Mouse (Mus musculus) forebrain, embryonic 12.5 days (tissue): Measurements from ENCODE around the gene Arl15. TPM values are rescaled to one million over a fixed set of nuclear protein-coding genes. Genes with fewer than 3 reads are reported as not detected.

Experiments used
- ATAC-seq: fragments of 200-750 bp; cut with Nextera tagmentation; 2 replicates; pipeline ENCODE4 v1.8.0; 2017; ENCODE audit warnings: moderate TSS enrichment; ENCODE audit not compliant: low FRiP score
- H3K27ac ChIP-seq: fragments of 300-500 bp; sonication (generic); 2 replicates; pipeline ENCODE4 v1.5.1; 2016; ENCODE audit warnings: mild to moderate bottlenecking
- H3K27me3 ChIP-seq: fragments of 300-500 bp; sonication (generic); 2 replicates; pipeline ENCODE4 v1.6.1; 2016; ENCODE audit warnings: mild to moderate bottlenecking
- H3K36me3 ChIP-seq: fragments of 300-500 bp; sonication (generic); replicated peaks from 2 replicates; pipeline ENCODE4 v1.6.1; 2016; ENCODE audit warnings: mild to moderate bottlenecking
- H3K4me1 ChIP-seq: fragments of 300-500 bp; sonication (generic); 2 replicates; pipeline ENCODE4 v1.6.1; 2016
- H3K4me2 ChIP-seq: fragments of 300-500 bp; sonication (generic); 2 replicates; pipeline ENCODE4 v1.6.1; 2016; ENCODE audit warnings: mild to moderate bottlenecking, moderate library complexity
- H3K4me3 ChIP-seq: fragments of 300-500 bp; sonication (generic); replicated peaks from 2 replicates; pipeline ENCODE4 v1.5.1; 2016; ENCODE audit warnings: mild to moderate bottlenecking
- H3K9ac ChIP-seq: fragments of 300-500 bp; sonication (generic); 2 replicates; pipeline ENCODE4 v1.6.1; 2016; ENCODE audit warnings: mild to moderate bottlenecking
- H3K9me3 ChIP-seq: fragments of 300-500 bp; sonication (generic); 2 replicates; pipeline ENCODE4 v1.6.1; 2016
- WGBS: fragments of 180-500 bp; shearing (Covaris S2); methylation state at CpG from one replicate; pipeline ENCODE4 v1.1.7; 2016; 5-methylcytosine and 5-hydroxymethylcytosine counted together
- polyA plus RNA-seq: library from polyadenylated mRNA; unstranded; fragments of >200 nt; fragmentation: Nextera tagmentation; extraction: Ambion mirVana; gene quantifications from 2 replicates; pipeline ENCODE4 v1.2.1, GENCODE M21; 2016

Arl15 gene
- polyA plus RNA-seq, 1 experiment from 2014 or later, result 16.9 TPM

- WGBS, result 82% methylated on average over 7 of the region's 7 CpGs
- no peaks in the 10 kb centered on the region for H3K27me3 ChIP-seq
- no peak overlapping the region for H3K27ac ChIP-seq
- no peaks in the 10 kb centered on the region for H3K4me1 ChIP-seq
- H3K4me3 ChIP-seq, result no peak overlapping the region
- no peak overlapping the region for H3K9ac ChIP-seq
- no peak overlapping the region for H3K4me2 ChIP-seq
- H3K9me3 ChIP-seq, result no peaks in the 10 kb centered on the region
- no peak for ATAC-seq
- no peaks in the 10 kb centered on the region for H3K36me3 ChIP-seq
Measured at GRCm38 (mm10) chr13:114165616-114166015, 371.3 kb downstream of the Arl15 start.

GRCm38 (mm10) chr13:114166439-114167183 is 372.3 kb downstream of the Arl15 start:
- H3K9ac ChIP-seq, result no peak overlapping the region
- WGBS, result 74% methylated on average over 12 of the region's 12 CpGs
- no peak overlapping the region for H3K4me2 ChIP-seq
- H3K9me3 ChIP-seq, result no peaks in the 10 kb centered on the region
- no peaks in the 10 kb centered on the region for H3K4me1 ChIP-seq
- H3K27me3 ChIP-seq, result no peaks in the 10 kb centered on the region
- no peak overlapping the region for H3K27ac ChIP-seq
- no peaks in the 10 kb centered on the region for H3K36me3 ChIP-seq
- H3K4me3 ChIP-seq, result no peak overlapping the region
- ATAC-seq, result no peak

DNA sequence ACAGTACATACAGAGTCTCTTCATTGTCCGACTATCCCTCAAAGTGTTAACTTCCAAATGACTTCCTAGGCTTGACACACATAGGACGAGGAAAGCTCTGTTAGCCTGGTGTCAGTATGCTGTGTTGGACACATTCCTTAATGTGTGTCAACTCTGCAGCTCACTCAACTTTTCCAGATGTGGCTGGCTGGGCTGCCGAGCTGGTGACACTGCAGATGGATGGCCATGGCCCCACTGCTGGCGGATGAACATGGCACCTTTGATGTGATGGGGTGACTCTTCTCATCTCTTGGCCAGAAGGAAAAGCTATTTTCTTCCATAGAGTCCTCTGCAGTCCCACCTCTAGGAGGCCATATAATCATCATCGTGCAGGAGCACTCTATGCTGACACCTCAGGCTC is 375.8 kb downstream of the Arl15 start:
- Histone ChIP-seq H3K4me2 (no peak overlapping the region), H3K27me3 (no peaks in the 10 kb centered on the region), H3K36me3 (no peaks in the 10 kb centered on the region), H3K4me3 (no peak overlapping the region), H3K9ac (no peak overlapping the region), H3K4me1 (no peaks in the 10 kb centered on the region), H3K27ac (no peak overlapping the region), H3K9me3 (no peaks in the 10 kb centered on the region)
- ATAC-seq, result no peak
- 87% methylated on average over 5 of the region's 5 CpGs for WGBS

DNA sequence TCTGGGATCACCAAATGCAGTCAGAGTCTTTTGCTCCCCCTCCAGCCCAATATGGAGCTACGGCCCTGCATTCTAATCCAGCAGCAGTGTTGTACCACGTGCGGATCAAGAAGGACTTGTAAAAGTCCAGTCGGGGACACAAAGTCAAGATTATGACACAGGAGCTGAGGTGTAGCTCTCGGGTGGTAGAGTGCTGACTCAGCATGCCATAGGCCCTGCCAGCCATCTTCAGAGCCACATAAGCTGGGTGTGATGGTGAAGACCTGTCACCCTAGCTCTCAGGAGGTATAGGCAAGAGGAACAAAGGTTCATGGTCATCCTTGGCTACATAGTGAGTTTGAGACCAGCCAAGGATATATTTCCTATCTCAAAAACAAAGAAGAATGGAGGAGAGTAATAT is 377.2 kb downstream of the Arl15 start:
- no peaks in the 10 kb centered on the region for H3K9me3 ChIP-seq
- H3K27me3 ChIP-seq, result no peaks in the 10 kb centered on the region
- H3K4me2 ChIP-seq, result no peak overlapping the region
- H3K4me1 ChIP-seq, result no peaks in the 10 kb centered on the region
- H3K36me3 ChIP-seq, result no peaks in the 10 kb centered on the region
- ATAC-seq, result no peak
- H3K4me3 ChIP-seq, result no peak overlapping the region
- H3K27ac ChIP-seq, result no peak overlapping the region
- 90% methylated on average over 5 of the region's 5 CpGs for WGBS
- no peak overlapping the region for H3K9ac ChIP-seq

- no peak for ATAC-seq
- Histone ChIP-seq H3K4me3 (no peak overlapping the region), H3K27ac (no peak overlapping the region), H3K36me3 (no peaks in the 10 kb centered on the region), H3K4me2 (no peak overlapping the region), H3K9ac (no peak overlapping the region), H3K9me3 (no peaks in the 10 kb centered on the region), H3K27me3 (no peaks in the 10 kb centered on the region), H3K4me1 (no peaks in the 10 kb centered on the region)
- WGBS, result 93% methylated on average over 7 of the region's 7 CpGs
Measured at GRCm38 (mm10) chr13:114188107-114188506, 393.8 kb downstream of the Arl15 start.

DNA sequence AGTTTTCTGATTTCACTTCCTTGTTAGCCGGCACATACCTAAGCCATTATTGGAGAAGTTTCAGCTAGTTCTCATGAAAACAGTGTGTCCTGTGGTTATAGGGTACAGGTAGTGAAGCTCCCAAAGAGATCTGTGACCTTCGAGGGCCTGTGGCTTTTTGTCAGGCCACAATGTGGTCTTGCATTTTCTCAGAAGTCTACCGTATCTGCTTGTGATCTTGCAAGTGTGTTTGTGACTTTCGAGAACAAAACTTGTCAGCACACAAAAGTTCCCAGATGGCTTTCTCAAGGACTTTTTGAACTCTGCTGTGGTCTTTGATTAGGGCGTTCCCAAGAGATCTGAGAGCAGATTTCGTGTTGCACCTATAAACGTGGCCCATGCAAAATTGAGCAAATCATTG is 394.5 kb downstream of the Arl15 start:
- no peak overlapping the region for H3K9ac ChIP-seq
- H3K4me3 ChIP-seq, result no peak overlapping the region
- H3K36me3 ChIP-seq, result no peaks in the 10 kb centered on the region
- no peaks in the 10 kb centered on the region for H3K4me1 ChIP-seq
- no peak overlapping the region for H3K27ac ChIP-seq
- no peaks in the 10 kb centered on the region for H3K27me3 ChIP-seq
- no peaks in the 10 kb centered on the region for H3K9me3 ChIP-seq
- H3K4me2 ChIP-seq, result no peak overlapping the region
- ATAC-seq, result no peak
- 92% methylated on average over 7 of the region's 7 CpGs for WGBS

GRCm38 (mm10) chr13:114189441-114189840 is 395.1 kb downstream of the Arl15 start:
- Histone ChIP-seq H3K4me2 (no peak overlapping the region), H3K27ac (no peak overlapping the region), H3K4me3 (no peak overlapping the region), H3K9me3 (no peaks in the 10 kb centered on the region), H3K9ac (no peak overlapping the region), H3K36me3 (no peaks in the 10 kb centered on the region), H3K4me1 (no peaks in the 10 kb centered on the region), H3K27me3 (no peaks in the 10 kb centered on the region)
- no peak for ATAC-seq
- 79% methylated on average over 6 of the region's 6 CpGs for WGBS

GRCm38 (mm10) chr13:114190898-114191297 is 396.6 kb downstream of the Arl15 start:
- no peaks in the 10 kb centered on the region for H3K9me3 ChIP-seq
- 90% methylated on average over 10 of the region's 10 CpGs for WGBS
- H3K27ac ChIP-seq, result no peak overlapping the region
- no peaks in the 10 kb centered on the region for H3K36me3 ChIP-seq
- no peak overlapping the region for H3K4me2 ChIP-seq
- no peak overlapping the region for H3K4me3 ChIP-seq
- H3K27me3 ChIP-seq, result no peaks in the 10 kb centered on the region
- no peak overlapping the region for H3K9ac ChIP-seq
- no peaks in the 10 kb centered on the region for H3K4me1 ChIP-seq
- ATAC-seq, result no peak

GRCm38 (mm10) chr13:114198252-114198799 is 404.0 kb downstream of the Arl15 start:
- Histone ChIP-seq H3K27ac (no peak overlapping the region), H3K4me3 (no peak overlapping the region), H3K27me3 (no peaks in the 10 kb centered on the region), H3K4me2 (no peak overlapping the region), H3K9me3 (no peaks in the 10 kb centered on the region), H3K4me1 (peaks cover 4% of the 10 kb centered on the region), H3K9ac (no peak overlapping the region), H3K36me3 (no peaks in the 10 kb centered on the region)
- WGBS, result 85% methylated on average over 10 of the region's 10 CpGs
- ATAC-seq, result peak; percentile 58; the same call in 1 of the 2 replicates

GRCm38 (mm10) chr13:114199746-114200145 is 405.4 kb downstream of the Arl15 start:
- Histone ChIP-seq H3K36me3 (no peaks in the 10 kb centered on the region), H3K27me3 (no peaks in the 10 kb centered on the region), H3K4me2 (no peak overlapping the region), H3K4me1 (peaks cover 4% of the 10 kb centered on the region), H3K9ac (no peak overlapping the region), H3K4me3 (no peak overlapping the region), H3K27ac (no peak overlapping the region), H3K9me3 (no peaks in the 10 kb centered on the region)
- WGBS, result 89% methylated on average over 6 of the region's 6 CpGs
- no peak for ATAC-seq

DNA sequence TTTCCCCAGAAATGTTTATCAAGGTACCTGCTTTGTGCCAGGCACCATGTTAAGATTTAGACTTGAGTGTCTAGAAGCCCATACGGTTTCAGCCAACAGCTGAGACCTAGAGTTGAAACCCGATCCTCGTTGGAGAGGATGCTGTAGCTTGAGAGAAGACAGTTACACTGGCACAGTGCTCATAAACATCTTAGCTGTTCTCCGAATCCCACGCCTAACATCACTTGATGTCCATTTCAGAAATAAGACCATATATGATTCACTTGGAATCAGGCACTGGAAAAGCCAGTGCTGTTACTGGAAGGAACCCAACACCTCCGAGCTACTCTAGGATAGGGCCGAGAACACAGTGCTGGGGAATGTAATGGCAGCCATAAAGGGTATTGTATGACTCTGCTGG is 406.2 kb downstream of the Arl15 start:
- no peaks in the 10 kb centered on the region for H3K27me3 ChIP-seq
- H3K4me1 ChIP-seq, result peaks cover 4% of the 10 kb centered on the region
- no peak overlapping the region for H3K27ac ChIP-seq
- H3K36me3 ChIP-seq, result no peaks in the 10 kb centered on the region
- no peak for ATAC-seq
- H3K9ac ChIP-seq, result no peak overlapping the region
- H3K4me3 ChIP-seq, result no peak overlapping the region
- no peak overlapping the region for H3K4me2 ChIP-seq
- H3K9me3 ChIP-seq, result no peaks in the 10 kb centered on the region
- 92% methylated on average over 7 of the region's 7 CpGs for WGBS

DNA sequence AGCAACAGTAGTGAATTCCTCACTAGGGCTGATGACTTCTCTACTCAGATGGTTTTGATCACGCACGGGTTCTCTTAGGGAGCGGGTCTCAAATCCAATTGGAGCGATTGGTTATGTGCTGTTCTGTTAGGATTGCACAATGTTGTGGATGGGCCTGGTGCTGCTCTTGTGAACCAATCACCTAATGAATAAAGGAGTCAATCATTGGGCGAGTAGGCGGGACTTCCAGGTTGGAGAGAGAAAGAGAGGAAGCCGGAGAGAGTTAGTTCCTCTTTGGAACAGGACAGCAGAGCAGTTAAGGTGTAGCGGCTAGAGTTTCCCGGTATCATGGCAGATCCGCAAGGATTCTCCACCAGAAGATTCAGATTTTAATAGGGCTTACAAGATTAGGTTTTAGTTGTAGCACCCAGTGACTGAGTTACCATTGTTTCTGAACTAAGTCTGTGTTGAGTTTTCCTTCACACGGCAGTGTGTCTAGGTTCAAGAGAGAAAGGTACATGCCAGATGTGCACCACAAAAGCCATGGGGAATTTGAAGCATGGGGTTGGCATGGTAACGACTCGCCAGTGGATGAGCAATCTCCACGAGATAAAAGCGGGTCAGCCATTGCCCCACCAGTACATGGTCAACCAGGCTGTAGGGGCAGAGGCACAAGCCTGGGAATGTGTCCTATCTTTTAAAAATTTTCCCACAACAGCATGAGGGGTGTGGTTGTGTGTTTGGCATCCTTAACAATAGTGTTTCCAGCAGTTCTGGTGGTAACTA is 408.7 kb downstream of the Arl15 start:
- ATAC-seq, result no peak
- Histone ChIP-seq H3K9me3 (no peaks in the 10 kb centered on the region), H3K4me2 (no peak overlapping the region), H3K36me3 (no peaks in the 10 kb centered on the region), H3K27me3 (no peaks in the 10 kb centered on the region), H3K27ac (no peak overlapping the region), H3K4me1 (peaks cover 1% of the 10 kb centered on the region), H3K4me3 (no peak overlapping the region), H3K9ac (no peak overlapping the region)
- WGBS, result 89% methylated on average over 15 of the region's 15 CpGs
